Mouse (Mus musculus): Measurements from ENCODE around the gene Tkfc. TPM values are rescaled to one million over a fixed set of nuclear protein-coding genes. Genes with fewer than 3 reads are reported as not detected.
A peak's percentile ranks its signal among the peaks of the same experiment; 100 is the strongest.

Gene Tkfc
- total RNA-seq, 1 experiment from 2014 or later, result 2.8 TPM

DNA sequence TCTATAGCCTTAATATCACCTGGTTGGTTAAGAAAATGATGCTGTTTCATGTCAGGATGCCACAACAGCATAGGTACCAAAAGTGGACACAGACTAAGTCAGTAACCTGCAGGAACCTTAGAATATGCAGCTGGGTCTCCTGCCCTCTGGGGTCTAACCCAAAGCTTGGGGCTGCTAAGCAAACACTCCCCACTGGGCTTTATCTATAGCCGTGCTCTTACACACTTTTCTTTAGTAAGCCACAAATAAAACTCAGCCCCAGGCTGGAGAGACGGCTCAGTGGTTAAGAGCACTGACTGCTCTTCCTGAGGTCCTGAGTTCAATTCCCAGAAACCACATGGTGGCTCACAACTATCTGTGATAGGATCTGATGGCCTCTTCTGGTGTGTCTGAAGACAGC lies 48.5 kb downstream of the Tkfc start:
- no peak for ATAC-seq (replicated peaks; ENCODE audit: insufficient number of reproducible peaks, low FRiP score, low TSS enrichment, poor library complexity, severe bottlenecking)

DNA sequence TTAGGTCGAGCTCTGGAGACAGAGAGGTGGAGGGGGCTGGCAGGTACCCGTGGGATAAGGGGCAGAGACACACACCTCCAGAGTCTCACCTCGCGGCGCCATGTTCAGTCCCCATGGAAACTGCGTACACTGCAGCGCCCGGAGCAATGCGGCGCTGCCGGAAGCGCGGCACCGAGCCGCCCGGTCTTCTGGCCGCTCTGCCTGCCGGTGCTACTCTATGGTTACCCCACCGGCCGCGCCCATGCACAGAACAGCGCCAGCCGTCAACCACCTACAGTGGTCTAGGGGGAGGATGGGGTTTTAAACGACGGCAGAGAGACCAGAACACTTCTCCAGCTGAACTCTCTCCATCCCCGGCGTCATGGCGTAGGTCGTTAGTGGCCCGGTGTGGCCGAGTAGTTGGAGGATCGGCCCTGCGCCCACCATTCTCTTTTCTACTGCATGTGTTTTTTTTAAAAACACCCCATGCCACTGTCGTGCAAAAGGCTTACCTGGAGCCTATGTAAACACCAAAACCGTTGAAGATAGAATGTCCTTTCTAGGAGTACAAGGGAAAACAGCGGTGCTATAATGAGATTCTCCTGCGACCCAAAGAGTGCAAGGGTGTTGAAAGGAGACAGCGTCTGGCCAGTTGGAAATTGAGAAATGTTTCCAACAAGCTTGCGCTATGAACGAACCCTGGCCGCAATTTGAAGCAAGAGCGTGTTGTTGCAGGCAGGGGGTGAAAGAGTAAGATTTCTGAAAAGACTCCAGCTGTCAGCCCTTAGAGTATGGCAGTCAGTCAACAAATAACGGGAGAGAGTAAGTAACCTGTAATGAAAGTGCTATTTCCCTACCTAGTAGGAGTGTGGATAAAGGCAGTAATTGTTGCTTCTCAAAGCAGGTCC lies 49.6 kb downstream of the Tkfc start, which contains the start of gene Tmem216:
Gene Tmem216, minus strand, starts transcription at position 615 of the 887 bp plus-strand sequence.
- ATAC-seq (replicated peaks; ENCODE audit: insufficient number of reproducible peaks, low FRiP score, low TSS enrichment, poor library complexity, severe bottlenecking), result peak; percentile 96

DNA sequence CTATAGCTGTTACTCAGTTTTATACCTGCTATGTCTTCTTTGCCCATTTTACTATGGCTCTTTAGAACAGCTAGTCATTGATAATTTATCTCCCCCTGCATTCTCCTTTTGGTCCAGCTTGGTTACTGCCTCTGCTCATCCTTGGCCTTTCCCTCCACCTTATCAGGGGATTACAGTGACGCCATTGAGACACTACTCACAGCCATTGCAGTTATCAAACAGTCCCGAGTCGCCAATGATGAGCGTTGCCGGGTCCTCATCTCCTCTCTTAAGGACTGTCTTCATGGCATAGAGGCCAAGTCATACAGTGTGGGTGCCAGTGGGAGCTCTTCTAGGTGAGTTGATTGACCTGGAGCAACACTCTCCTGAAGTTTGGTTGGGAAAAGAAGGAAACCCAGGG lies 66.0 kb downstream of the Tkfc start:
- no peak for ATAC-seq (replicated peaks; ENCODE audit: insufficient number of reproducible peaks, low FRiP score, low TSS enrichment, poor library complexity, severe bottlenecking)

Other genes starting within 250 kb of the Tkfc start
- gene Syt7, start 216.6 kb downstream of the Tkfc start, total RNA-seq (2017), result not detected in 3 replicates
- gene Lrrc10b, start 148.2 kb downstream of the Tkfc start, total RNA-seq (2017), result 0.21 to 0.29 TPM in 2 of 3 replicates, not detected in the other
- 0.67 TPM in 1 of 3 replicates, not detected in the others for gene Ppp1r32, start 122.7 kb downstream of the Tkfc start, total RNA-seq (2017)
- 49.1 to 87.5 TPM (median 69.3 TPM) in 3 replicates for gene Cpsf7, start 80.4 kb downstream of the Tkfc start, total RNA-seq (2017)
- 47.3 to 75.9 TPM (median 53.7 TPM) in 3 replicates for gene Sdhaf2, start 79.5 kb downstream of the Tkfc start, total RNA-seq (2017)
- 1.3 to 2.6 TPM in 2 of 3 replicates, not detected in the other for gene Tmem216, start 49.4 kb downstream of the Tkfc start, total RNA-seq (2017)
- gene Cyb561a3, start 28.5 kb downstream of the Tkfc start, total RNA-seq (2017), result 18.9 to 42.4 TPM (median 29.1 TPM) in 3 replicates
- gene Tmem138, start 28.3 kb downstream of the Tkfc start, total RNA-seq (2017), result 0.48 to 7.5 TPM (median 5.7 TPM) in 3 replicates
- 228 to 236 TPM (median 231 TPM) in 3 replicates for gene Ddb1, start 327 bp downstream of the Tkfc start, total RNA-seq (2017)
- gene Vwce, start 28.6 kb upstream of the Tkfc start, total RNA-seq (2017), result not detected in 3 replicates
- gene Pga5, start 72.4 kb upstream of the Tkfc start, total RNA-seq (2017), result not detected in 3 replicates
- gene Vps37c, start 83.1 kb upstream of the Tkfc start, total RNA-seq (2017), result 7.3 to 22.2 TPM (median 18.7 TPM) in 3 replicates
- gene Cd5, start 133.3 kb upstream of the Tkfc start, total RNA-seq (2017), result 1.0 to 3.1 TPM in 2 of 3 replicates, not detected in the other
- 1.8 to 3.3 TPM (median 2.2 TPM) in 3 replicates for gene Cd6, start 224.4 kb upstream of the Tkfc start, total RNA-seq (2017)
- gene Slc15a3, start 234.1 kb upstream of the Tkfc start, total RNA-seq (2017), result 23.9 to 28.8 TPM (median 26.8 TPM) in 3 replicates